Mouse (Mus musculus): ENCODE measurements at regions not wholly inside any gene's neighbourhood (a gene's known extent, or its start where the extent isn't known, plus 50 kb on each side); places are given as distances from the start of the nearest gene placed in this dataset.
A peak's percentile ranks its signal among the peaks of the same experiment; 100 is the strongest.

DNA sequence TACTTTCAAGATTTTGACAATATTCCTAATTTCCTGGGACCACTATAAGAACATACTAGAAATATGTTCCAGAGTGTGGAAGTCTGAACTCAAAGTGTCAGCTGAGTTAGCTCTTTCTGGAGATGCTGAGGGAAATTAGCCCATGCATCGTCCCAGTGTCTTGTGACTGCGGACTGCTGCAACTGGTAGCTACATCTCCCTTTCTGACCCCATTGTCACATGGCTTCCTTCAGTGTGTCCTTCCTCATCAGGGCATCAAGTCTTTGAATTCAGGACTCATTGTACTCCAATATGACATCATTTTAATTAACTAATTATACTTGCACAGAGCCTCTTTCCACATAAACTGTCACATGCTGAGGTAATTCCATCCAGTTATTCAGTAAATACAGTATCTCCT lies 71.4 kb upstream of the Abca1 start:
- Histone ChIP-seq H3K9ac (replicated peaks; ENCODE audit: low read length) (no peak overlapping the region), H3K9me3 (ENCODE audit: low read length) (no peaks in the 10 kb centered on the region), H3K4me3 (ENCODE audit: low read length) (no peak overlapping the region), H3K27me3 (ENCODE audit: insufficient read depth, low read length) (no peaks in the 10 kb centered on the region), H3K27ac (ENCODE audit: low read length) (no peak overlapping the region), H3K36me3 (ENCODE audit: insufficient read depth, low read length) (no peaks in the 10 kb centered on the region), H3K4me1 (ENCODE audit: insufficient read depth, low read length) (peaks cover 7% of the 10 kb centered on the region), H3K4me2 (replicated peaks; ENCODE audit: low read depth, low read length) (no peak overlapping the region)
- WGBS = 91% methylated on average over 2 of the region's 2 CpGs
- no peak for ATAC-seq (ENCODE audit: low FRiP score, low TSS enrichment)

DNA sequence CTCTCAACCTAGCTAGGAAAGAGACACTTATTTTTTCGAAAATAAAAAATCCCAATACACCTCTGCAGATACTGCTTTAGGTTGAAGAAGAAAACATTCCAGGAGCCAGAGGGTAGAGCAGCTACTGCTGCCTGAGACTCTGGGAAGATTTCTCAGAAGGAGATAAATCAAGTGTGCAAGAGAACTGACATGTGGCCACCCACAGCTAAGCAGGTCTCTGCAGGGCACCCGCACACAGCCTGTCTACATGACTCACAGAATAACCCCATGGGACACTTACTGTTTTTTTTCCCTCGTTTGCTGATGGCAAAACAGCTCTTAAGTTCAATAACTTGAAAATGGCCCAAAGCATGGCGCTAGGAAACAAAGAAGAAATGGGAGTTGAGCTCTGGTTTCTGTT lies 68.7 kb upstream of the Abca1 start:
- no peak overlapping the region for H3K4me3 ChIP-seq (ENCODE audit: low read length)
- no peaks in the 10 kb centered on the region for H3K27me3 ChIP-seq (ENCODE audit: insufficient read depth, low read length)
- no peaks in the 10 kb centered on the region for H3K36me3 ChIP-seq (ENCODE audit: insufficient read depth, low read length)
- H3K9ac ChIP-seq (replicated peaks; ENCODE audit: low read length) = no peak overlapping the region
- WGBS = 44% methylated on average over 4 of the region's 4 CpGs
- H3K27ac ChIP-seq (ENCODE audit: low read length) = 0 out of 2 replicates have a peak overlapping the region, but pooled peaks have one; percentile 15
- peaks cover 7% of the 10 kb centered on the region for H3K4me1 ChIP-seq (ENCODE audit: insufficient read depth, low read length)
- peak; percentile 78; the same call in 1 of the 2 replicates for ATAC-seq (ENCODE audit: low FRiP score, low TSS enrichment)
- no peak overlapping the region for H3K4me2 ChIP-seq (replicated peaks; ENCODE audit: low read depth, low read length)
- H3K9me3 ChIP-seq (ENCODE audit: low read length) = no peaks in the 10 kb centered on the region

DNA sequence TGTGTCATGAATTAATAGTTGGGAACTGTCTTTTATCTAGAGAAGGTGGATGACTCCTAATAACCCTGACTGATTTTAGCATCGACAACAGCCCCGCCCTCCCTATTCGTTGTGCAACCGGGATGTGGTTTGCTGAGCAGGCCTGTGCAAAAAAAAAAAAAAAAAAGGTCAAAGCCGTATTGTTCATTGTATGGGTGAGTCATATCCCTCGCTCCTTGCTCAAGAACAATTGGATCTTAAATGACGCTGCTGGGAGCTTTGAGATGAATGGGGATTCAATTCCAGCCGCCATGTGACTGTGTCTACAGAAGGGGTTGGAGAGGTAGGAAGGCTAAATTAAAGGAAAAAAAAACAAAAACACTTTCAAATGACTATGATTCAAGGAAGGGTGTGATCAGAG lies 68.1 kb upstream of the Abca1 start:
- no peak overlapping the region for H3K4me3 ChIP-seq (ENCODE audit: low read length)
- no peak overlapping the region for H3K27ac ChIP-seq (ENCODE audit: low read length)
- no peaks in the 10 kb centered on the region for H3K27me3 ChIP-seq (ENCODE audit: insufficient read depth, low read length)
- H3K9ac ChIP-seq (replicated peaks; ENCODE audit: low read length) = no peak overlapping the region
- no peaks in the 10 kb centered on the region for H3K9me3 ChIP-seq (ENCODE audit: low read length)
- H3K36me3 ChIP-seq (ENCODE audit: insufficient read depth, low read length) = no peaks in the 10 kb centered on the region
- no peak overlapping the region for H3K4me2 ChIP-seq (replicated peaks; ENCODE audit: low read depth, low read length)
- H3K4me1 ChIP-seq (ENCODE audit: insufficient read depth, low read length) = peaks cover 7% of the 10 kb centered on the region
- WGBS = 59% methylated on average over 8 of the region's 8 CpGs
- ATAC-seq (ENCODE audit: low FRiP score, low TSS enrichment) = no peak

DNA sequence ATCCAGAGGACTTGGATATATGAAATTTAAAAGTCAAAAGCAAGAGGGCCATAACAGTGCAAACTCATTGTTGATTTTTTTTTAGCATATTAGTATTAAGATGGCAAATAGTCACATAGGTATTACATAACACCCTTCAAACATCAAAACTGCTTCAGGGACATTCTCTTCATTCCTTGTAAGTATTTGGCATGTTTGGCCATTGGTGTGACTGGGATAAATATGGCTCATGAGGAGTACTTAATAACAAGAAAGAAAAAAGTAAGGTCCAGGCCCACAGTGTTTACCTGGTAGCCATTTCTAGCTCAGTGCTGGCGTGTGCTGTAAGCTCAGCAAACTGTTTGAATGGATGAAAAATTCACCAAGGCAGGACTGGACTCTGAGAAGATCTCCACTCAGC lies 67.4 kb upstream of the Abca1 start:
- peaks cover 7% of the 10 kb centered on the region for H3K4me1 ChIP-seq (ENCODE audit: insufficient read depth, low read length)
- H3K9ac ChIP-seq (replicated peaks; ENCODE audit: low read length) = no peak overlapping the region
- H3K4me3 ChIP-seq (ENCODE audit: low read length) = no peak overlapping the region
- no peaks in the 10 kb centered on the region for H3K27me3 ChIP-seq (ENCODE audit: insufficient read depth, low read length)
- no peak for ATAC-seq (ENCODE audit: low FRiP score, low TSS enrichment)
- H3K4me2 ChIP-seq (replicated peaks; ENCODE audit: low read depth, low read length) = no peak overlapping the region
- no peaks in the 10 kb centered on the region for H3K36me3 ChIP-seq (ENCODE audit: insufficient read depth, low read length)
- H3K9me3 ChIP-seq (ENCODE audit: low read length) = no peaks in the 10 kb centered on the region
- 94% methylated on average over 1 of the region's 1 CpGs for WGBS
- H3K27ac ChIP-seq (ENCODE audit: low read length) = no peak overlapping the region

DNA sequence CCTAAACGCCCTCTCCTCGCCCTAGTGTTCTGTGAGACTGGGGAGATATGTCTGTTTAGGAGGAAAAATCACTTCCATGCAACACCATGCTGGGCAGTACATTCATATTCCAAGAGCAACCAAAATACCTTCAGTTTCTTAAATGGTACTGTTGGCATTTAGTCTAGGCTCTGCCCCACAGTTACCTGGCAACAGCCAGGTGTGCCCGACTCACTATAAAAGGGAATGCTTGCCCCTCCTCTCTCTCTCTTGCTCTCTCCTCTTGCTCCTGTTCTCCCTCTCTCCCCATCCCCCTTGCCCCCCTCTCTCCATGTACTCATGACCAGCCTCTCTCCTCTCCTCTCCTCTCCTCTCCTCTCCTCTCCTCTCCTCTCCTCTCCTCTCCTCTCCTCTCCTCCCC lies 66.7 kb upstream of the Abca1 start:
- no peak for ATAC-seq (ENCODE audit: low FRiP score, low TSS enrichment)
- Histone ChIP-seq H3K4me3 (ENCODE audit: low read length) (no peak overlapping the region), H3K27me3 (ENCODE audit: insufficient read depth, low read length) (no peaks in the 10 kb centered on the region), H3K9me3 (ENCODE audit: low read length) (no peaks in the 10 kb centered on the region), H3K4me2 (replicated peaks; ENCODE audit: low read depth, low read length) (no peak overlapping the region), H3K4me1 (ENCODE audit: insufficient read depth, low read length) (peaks cover 7% of the 10 kb centered on the region), H3K27ac (ENCODE audit: low read length) (no peak overlapping the region), H3K9ac (replicated peaks; ENCODE audit: low read length) (no peak overlapping the region), H3K36me3 (ENCODE audit: insufficient read depth, low read length) (no peaks in the 10 kb centered on the region)
- 76% methylated on average over 3 of the region's 3 CpGs for WGBS

DNA sequence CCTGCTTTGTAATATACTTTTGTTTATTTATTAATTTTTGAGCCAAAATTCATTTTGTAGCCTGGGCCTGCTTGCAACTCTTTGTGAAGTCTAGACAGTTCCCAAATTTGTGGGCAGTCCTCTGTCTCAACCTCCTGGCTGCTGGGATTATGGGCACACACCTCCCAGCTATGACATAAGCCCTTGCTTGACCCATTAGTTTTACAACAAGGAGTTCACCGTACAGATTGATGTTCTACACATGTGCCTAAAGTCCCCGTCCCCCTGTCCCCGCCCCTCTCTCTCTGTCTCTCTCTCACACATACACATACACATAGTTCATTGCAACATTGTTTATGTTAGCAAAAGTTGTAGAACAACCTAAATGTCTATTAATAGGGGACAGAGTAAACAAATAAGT lies 63.7 kb upstream of the Abca1 start:
- no peak for ATAC-seq (ENCODE audit: low FRiP score, low TSS enrichment)
- H3K9me3 ChIP-seq (ENCODE audit: low read length) = no peaks in the 10 kb centered on the region
- H3K4me2 ChIP-seq (replicated peaks; ENCODE audit: low read depth, low read length) = no peak overlapping the region
- peaks cover 10% of the 10 kb centered on the region for H3K4me1 ChIP-seq (ENCODE audit: insufficient read depth, low read length)
- no peaks in the 10 kb centered on the region for H3K27me3 ChIP-seq (ENCODE audit: insufficient read depth, low read length)
- no peak overlapping the region for H3K4me3 ChIP-seq (ENCODE audit: low read length)
- H3K36me3 ChIP-seq (ENCODE audit: insufficient read depth, low read length) = no peaks in the 10 kb centered on the region
- no peak overlapping the region for H3K27ac ChIP-seq (ENCODE audit: low read length)
- 74% methylated on average over 3 of the region's 3 CpGs for WGBS
- H3K9ac ChIP-seq (replicated peaks; ENCODE audit: low read length) = no peak overlapping the region

DNA sequence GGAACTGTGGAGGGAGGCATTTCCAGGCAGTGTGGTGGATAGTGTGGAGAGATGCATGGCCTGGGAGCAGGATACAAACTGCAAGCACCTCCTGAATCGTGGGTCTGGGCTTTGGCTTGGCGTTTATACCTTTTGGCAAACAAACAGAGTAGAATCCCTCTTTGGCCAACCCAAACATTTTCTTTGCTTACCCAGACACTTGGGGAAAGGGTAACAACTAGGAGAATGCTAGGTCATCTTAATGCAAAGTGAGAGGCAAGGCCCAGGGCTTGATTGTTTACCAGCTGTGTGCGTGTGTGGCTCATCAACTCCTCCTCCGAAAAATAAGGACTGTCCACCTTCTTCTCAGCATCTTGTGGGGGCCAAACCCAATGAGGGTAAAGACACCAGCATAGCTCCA lies 61.1 kb upstream of the Abca1 start:
- Histone ChIP-seq H3K27me3 (ENCODE audit: insufficient read depth, low read length) (no peaks in the 10 kb centered on the region), H3K4me1 (ENCODE audit: insufficient read depth, low read length) (peaks cover 10% of the 10 kb centered on the region), H3K4me3 (ENCODE audit: low read length) (no peak overlapping the region), H3K4me2 (replicated peaks; ENCODE audit: low read depth, low read length) (no peak overlapping the region), H3K9me3 (ENCODE audit: low read length) (no peaks in the 10 kb centered on the region), H3K36me3 (ENCODE audit: insufficient read depth, low read length) (no peaks in the 10 kb centered on the region), H3K27ac (ENCODE audit: low read length) (no peak overlapping the region), H3K9ac (replicated peaks; ENCODE audit: low read length) (no peak overlapping the region)
- 65% methylated on average over 4 of the region's 4 CpGs for WGBS
- no peak for ATAC-seq (ENCODE audit: low FRiP score, low TSS enrichment)

DNA sequence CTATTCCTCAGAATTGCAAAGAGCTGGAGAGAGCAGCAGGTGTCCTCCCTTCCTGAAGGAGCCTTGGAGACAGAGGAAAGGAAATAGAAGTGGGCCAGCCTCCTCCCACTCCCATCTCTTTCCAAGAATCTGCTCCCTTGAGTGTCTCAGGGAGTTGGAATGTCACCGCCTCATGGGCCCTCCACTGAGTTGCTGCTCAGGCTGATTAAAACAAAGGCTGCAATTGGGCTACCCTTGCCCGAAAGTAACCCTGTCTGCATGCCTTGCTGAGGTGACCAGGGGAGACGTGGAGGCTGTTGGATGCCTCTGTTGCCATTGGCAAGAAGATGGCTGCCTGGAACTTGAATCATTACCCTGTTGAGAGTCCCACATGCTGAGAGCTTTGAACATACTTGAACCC lies 59.7 kb upstream of the Abca1 start:
- Histone ChIP-seq H3K4me1 (ENCODE audit: insufficient read depth, low read length) (peaks cover 10% of the 10 kb centered on the region), H3K27ac (ENCODE audit: low read length) (no peak overlapping the region), H3K9ac (replicated peaks; ENCODE audit: low read length) (no peak overlapping the region), H3K4me3 (ENCODE audit: low read length) (no peak overlapping the region), H3K36me3 (ENCODE audit: insufficient read depth, low read length) (no peaks in the 10 kb centered on the region), H3K4me2 (replicated peaks; ENCODE audit: low read depth, low read length) (no peak overlapping the region), H3K27me3 (ENCODE audit: insufficient read depth, low read length) (no peaks in the 10 kb centered on the region), H3K9me3 (ENCODE audit: low read length) (no peaks in the 10 kb centered on the region)
- no peak for ATAC-seq (ENCODE audit: low FRiP score, low TSS enrichment)
- WGBS = 58% methylated on average over 3 of the region's 3 CpGs

DNA sequence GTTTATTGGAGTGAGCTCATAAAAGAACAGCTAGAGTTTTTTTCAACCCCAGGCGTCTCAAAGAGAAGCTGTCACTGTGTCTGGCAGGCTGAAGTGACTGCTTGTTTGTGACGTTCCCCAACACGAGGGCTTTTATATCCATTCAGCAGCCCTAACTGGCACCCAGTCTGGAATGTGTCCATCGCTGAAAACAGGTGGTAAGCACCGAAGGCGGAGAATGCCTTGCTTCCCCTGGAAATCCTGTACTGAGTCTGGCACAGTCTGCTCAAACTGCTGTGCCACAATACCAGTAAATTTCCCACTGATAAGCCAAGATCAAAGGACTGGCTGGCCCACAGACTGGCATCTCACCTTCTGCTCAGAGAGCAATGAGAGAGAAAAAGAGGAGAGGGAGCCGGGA lies 59.1 kb upstream of the Abca1 start:
- Histone ChIP-seq H3K4me1 (ENCODE audit: insufficient read depth, low read length) (peaks cover 10% of the 10 kb centered on the region), H3K27me3 (ENCODE audit: insufficient read depth, low read length) (no peaks in the 10 kb centered on the region), H3K36me3 (ENCODE audit: insufficient read depth, low read length) (no peaks in the 10 kb centered on the region), H3K4me2 (replicated peaks; ENCODE audit: low read depth, low read length) (no peak overlapping the region), H3K9ac (replicated peaks; ENCODE audit: low read length) (no peak overlapping the region), H3K27ac (ENCODE audit: low read length) (no peak overlapping the region), H3K9me3 (ENCODE audit: low read length) (no peaks in the 10 kb centered on the region), H3K4me3 (ENCODE audit: low read length) (no peak overlapping the region)
- 47% methylated on average over 7 of the region's 7 CpGs for WGBS
- ATAC-seq (ENCODE audit: low FRiP score, low TSS enrichment) = no peak

DNA sequence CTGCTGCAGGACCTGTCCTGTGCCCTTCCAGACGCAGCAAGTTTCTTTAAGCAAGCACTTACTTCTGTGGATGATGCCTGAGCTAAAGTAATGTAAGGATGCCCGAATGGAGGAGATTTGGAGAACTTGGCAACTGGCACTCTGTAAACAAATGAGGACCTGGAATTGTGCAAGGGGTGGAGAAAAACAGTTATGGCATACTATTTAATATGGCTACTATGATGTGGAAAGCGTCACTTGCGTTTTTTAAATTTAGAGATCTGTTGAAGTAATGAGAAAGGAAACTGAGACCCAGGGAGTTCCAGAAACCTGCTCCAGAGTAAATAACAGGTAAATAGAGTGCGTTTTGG lies 58.6 kb upstream of the Abca1 start:
- no peak for ATAC-seq (ENCODE audit: low FRiP score, low TSS enrichment)
- Histone ChIP-seq H3K27me3 (ENCODE audit: insufficient read depth, low read length) (no peaks in the 10 kb centered on the region), H3K9me3 (ENCODE audit: low read length) (no peaks in the 10 kb centered on the region), H3K36me3 (ENCODE audit: insufficient read depth, low read length) (no peaks in the 10 kb centered on the region), H3K4me3 (ENCODE audit: low read length) (peak overlapping the region; percentile 61), H3K9ac (replicated peaks; ENCODE audit: low read length) (peak overlapping the region; percentile 60; the same call in 1 of the 2 replicates), H3K27ac (ENCODE audit: low read length) (peak overlapping the region; percentile 72; the same call in 1 of the 2 replicates), H3K4me1 (ENCODE audit: insufficient read depth, low read length) (peaks cover 10% of the 10 kb centered on the region), H3K4me2 (replicated peaks; ENCODE audit: low read depth, low read length) (peak overlapping the region; percentile 95)
- 48% methylated on average over 5 of the region's 5 CpGs for WGBS
